Mouse (Mus musculus): Measurements from ENCODE around the gene Gcnt3. TPM values are rescaled to one million over a fixed set of nuclear protein-coding genes. Genes with fewer than 3 reads are reported as not detected.
A peak's percentile ranks its signal among the peaks of the same experiment; 100 is the strongest.

The Gcnt3 gene
- polyA plus RNA-seq, 1 experiment from 2014 or later, result not detected

DNA sequence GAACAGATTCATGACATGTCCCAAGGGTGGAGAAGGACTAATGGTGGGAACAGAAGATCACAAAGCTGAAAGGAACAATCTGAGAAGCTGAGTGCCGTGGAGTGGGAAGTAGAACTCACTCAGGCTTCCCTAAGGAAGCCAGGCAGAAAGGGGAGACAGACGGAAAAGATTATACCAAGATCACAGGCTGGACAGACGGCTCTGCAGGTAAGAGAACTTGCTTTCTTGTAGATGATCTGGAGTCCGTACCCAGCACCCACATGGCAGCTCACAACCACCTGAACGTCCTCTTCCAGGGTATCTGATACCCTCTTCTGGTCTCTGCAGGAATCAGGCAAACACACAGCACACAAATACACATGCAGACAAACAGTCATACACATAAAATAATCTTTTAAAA is 51.3 kb downstream of the Gcnt3 start:
- Histone ChIP-seq H3K4me2 (no peak overlapping the region), H3K4me1 (ENCODE audit: control insufficient read depth, insufficient read depth, low read length) (peaks cover 10% of the 10 kb centered on the region; the same call in 1 of the 2 replicates), H3K9ac (ENCODE audit: low read length) (no peak overlapping the region), H3K27ac (ENCODE audit: low read depth, low read length) (no peak overlapping the region), H3K27me3 (ENCODE audit: control insufficient read depth, insufficient read depth, low read length) (no peaks in the 10 kb centered on the region), H3K4me3 (ENCODE audit: low read depth, low read length) (no peak overlapping the region), H3K36me3 (ENCODE audit: control insufficient read depth, insufficient read depth, low read length) (no peaks in the 10 kb centered on the region), H3K9me3 (ENCODE audit: control insufficient read depth, low read length) (no peaks in the 10 kb centered on the region)
- no peak for ATAC-seq (ENCODE audit: low FRiP score)
- peak; percentile 78 for DNase-seq (ENCODE audit: low spot score, missing footprints)
- WGBS, result 85% methylated on average over 5 of the region's 5 CpGs

DNA sequence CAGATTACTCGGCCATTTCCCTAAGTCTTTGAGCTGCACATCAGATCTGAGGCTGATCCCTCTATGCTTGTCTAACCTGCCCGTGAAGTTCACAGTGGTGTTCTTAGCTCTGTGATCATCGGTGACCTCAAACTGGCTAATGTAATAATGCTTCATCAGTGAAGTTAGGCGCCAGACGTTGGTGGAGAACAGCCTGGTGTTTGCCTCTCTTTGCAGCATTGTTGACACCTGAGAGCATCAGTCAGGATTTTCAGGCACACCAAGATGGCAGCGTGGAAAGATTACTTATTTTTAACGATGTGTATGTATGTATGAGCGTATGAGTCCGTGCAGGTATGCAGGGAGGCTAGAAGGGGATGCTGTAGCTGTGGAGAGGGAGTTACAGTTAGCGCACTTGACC is 51.8 kb downstream of the Gcnt3 start:
- H3K4me3 ChIP-seq (ENCODE audit: low read depth, low read length), result no peak overlapping the region
- whole genome bisulfite sequencing, result 85% methylated on average over 10 of the region's 10 CpGs
- DNase-seq (ENCODE audit: low spot score, missing footprints) (peak; percentile 51), ATAC-seq (ENCODE audit: low FRiP score) (no peak)
- no peaks in the 10 kb centered on the region for H3K27me3 ChIP-seq (ENCODE audit: control insufficient read depth, insufficient read depth, low read length)
- no peak overlapping the region for H3K4me2 ChIP-seq
- no peak overlapping the region for H3K9ac ChIP-seq (ENCODE audit: low read length)
- H3K27ac ChIP-seq (ENCODE audit: low read depth, low read length), result no peak overlapping the region
- H3K36me3 ChIP-seq (ENCODE audit: control insufficient read depth, insufficient read depth, low read length), result no peaks in the 10 kb centered on the region
- H3K4me1 ChIP-seq (ENCODE audit: control insufficient read depth, insufficient read depth, low read length), result peaks cover 8% of the 10 kb centered on the region; the same call in 1 of the 2 replicates
- H3K9me3 ChIP-seq (ENCODE audit: control insufficient read depth, low read length), result no peaks in the 10 kb centered on the region

DNA sequence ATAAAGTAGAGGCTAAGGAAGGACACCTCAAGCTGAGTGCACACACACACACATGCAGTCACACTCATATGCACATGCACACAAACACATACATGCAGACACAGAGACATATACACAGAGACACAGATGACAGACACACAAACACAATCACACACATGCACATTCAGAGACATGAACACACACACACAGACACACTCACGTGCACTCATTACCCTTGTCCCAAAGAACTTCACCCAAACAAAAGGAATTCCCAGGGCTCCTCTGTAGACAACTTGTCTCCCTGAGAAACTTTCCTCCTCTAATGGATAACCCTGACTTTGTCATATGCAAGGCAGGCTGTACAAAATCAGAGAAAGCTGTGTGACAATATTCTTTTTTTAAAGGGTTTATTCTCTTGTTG is 52.4 kb downstream of the Gcnt3 start:
- H3K4me2 ChIP-seq, result no peak overlapping the region
- H3K4me1 ChIP-seq (ENCODE audit: control insufficient read depth, insufficient read depth, low read length), result peaks cover 3% of the 10 kb centered on the region; the same call in 1 of the 2 replicates
- no peaks in the 10 kb centered on the region for H3K36me3 ChIP-seq (ENCODE audit: control insufficient read depth, insufficient read depth, low read length)
- H3K27me3 ChIP-seq (ENCODE audit: control insufficient read depth, insufficient read depth, low read length), result no peaks in the 10 kb centered on the region
- peak; percentile 84 for DNase-seq (ENCODE audit: low spot score, missing footprints)
- no peak overlapping the region for H3K27ac ChIP-seq (ENCODE audit: low read depth, low read length)
- H3K9ac ChIP-seq (ENCODE audit: low read length), result no peak overlapping the region
- 87% methylated on average over 1 of the region's 1 CpGs for WGBS
- ATAC-seq (ENCODE audit: low FRiP score), result no peak
- no peaks in the 10 kb centered on the region for H3K9me3 ChIP-seq (ENCODE audit: control insufficient read depth, low read length)
- H3K4me3 ChIP-seq (ENCODE audit: low read depth, low read length), result no peak overlapping the region

Other genes with a start within 250 kb of the Gcnt3 start
- 131 and 136 TPM in 2 replicates for gene Bnip2, start 48.6 kb downstream of the Gcnt3 start, polyA plus RNA-seq (2014; fragmentation: Nextera tagmentation; extraction: Ambion mirVana)
- gene Gtf2a2, start 25.5 kb downstream of the Gcnt3 start, polyA plus RNA-seq (2014; fragmentation: Nextera tagmentation; extraction: Ambion mirVana), result 221 TPM in 2 replicates
- gene Fam81a, start 104.5 kb upstream of the Gcnt3 start, polyA plus RNA-seq (2014; fragmentation: Nextera tagmentation; extraction: Ambion mirVana), result 4.7 TPM in 2 replicates
- 9.5 and 9.7 TPM in 2 replicates for gene Myo1e, start 169.3 kb upstream of the Gcnt3 start, polyA plus RNA-seq (2014; fragmentation: Nextera tagmentation; extraction: Ambion mirVana)